Mouse (Mus musculus) CH12.LX (cell line): ENCODE results near the gene Zbtb38. TPM values are rescaled to one million over a fixed set of nuclear protein-coding genes. Genes with fewer than 3 reads are reported as not detected.

Source experiments
- DNase-seq: peaks from one replicate; pipeline ENCODE4 v3.0.0-alpha.2; 2013; ENCODE audit errors: extremely low read depth
- H3K27ac ChIP-seq: 2 replicates; pipeline ENCODE4 v1.5.1; 2012; ENCODE audit warnings: low read depth, mild to moderate bottlenecking, control low read depth, moderate library complexity; ENCODE audit not compliant: insufficient read depth
- H3K27me3 ChIP-seq: replicated peaks from 2 replicates; pipeline ENCODE3; 2012; ENCODE audit warnings: inconsistent platforms
- H3K36me3 ChIP-seq, 2 experiments: replicated peaks in 1 of 2; 2 replicates each; pipeline versions ENCODE3 to v1.6.1; 2012; ENCODE audit warnings: inconsistent platforms in 1 of 2, low read length in 1 of 2, mild to moderate bottlenecking in 1 of 2, mixed read lengths in 1 of 2, moderate library complexity in 1 of 2; ENCODE audit not compliant: control insufficient read depth in 1 of 2, insufficient read depth in 1 of 2
- H3K4me1 ChIP-seq, 2 experiments: 2 replicates each; pipeline ENCODE4 v1.6.1; 2012; ENCODE audit warnings: inconsistent platforms in 1 of 2, moderate library complexity in 1 of 2; ENCODE audit not compliant: insufficient read depth in 2 of 2, control insufficient read depth in 1 of 2
- H3K4me2 ChIP-seq: 2 replicates; pipeline ENCODE4 v1.6.1; 2012; ENCODE audit warnings: low read depth, mild to moderate bottlenecking, control low read depth; ENCODE audit not compliant: poor library complexity, insufficient read depth, severe bottlenecking
- H3K4me3 ChIP-seq, 3 experiments: fragments of 150-350 bp in 1 of 3; sonication (generic) in 1 of 3; replicated peaks in 1 of 3; 2 replicates each; pipeline versions ENCODE3 to v1.5.1; 2011 to 2012; ENCODE audit warnings: low read depth in 2 of 3, low read length in 2 of 3, mild to moderate bottlenecking in 2 of 3, moderate library complexity in 2 of 3, control low read depth in 1 of 3, improper control_type of control experiment in 1 of 3, inconsistent platforms in 1 of 3, mixed read lengths in 1 of 3; ENCODE audit not compliant: poor library complexity in 1 of 3
- H3K79me2 ChIP-seq: replicated peaks from 2 replicates; pipeline ENCODE4 v1.6.1; 2012; ENCODE audit warnings: mild to moderate bottlenecking, moderate library complexity; ENCODE audit not compliant: control insufficient read depth, poor library complexity, insufficient read depth, severe bottlenecking; ENCODE audit errors: extremely low read depth
- H3K9ac ChIP-seq: 2 replicates; pipeline ENCODE4 v1.6.1; 2012; ENCODE audit warnings: low read depth, mild to moderate bottlenecking, control low read depth, moderate library complexity; ENCODE audit not compliant: insufficient read depth
- H3K9me3 ChIP-seq: replicated peaks from 2 replicates; pipeline ENCODE3; 2012; ENCODE audit warnings: low read length, inconsistent platforms, mixed read lengths
- CHD1 ChIP-seq: IDR thresholded peaks from 2 replicates; pipeline ENCODE4 v1.6.1; 2012; ENCODE audit warnings: low read depth, low read length, improper control_type of control experiment, inconsistent platforms
- CHD2 ChIP-seq: IDR thresholded peaks from 2 replicates; pipeline ENCODE4 v1.6.1; 2011; ENCODE audit warnings: low read length, improper control_type of control experiment
- CTCF ChIP-seq, 2 experiments: IDR thresholded peaks in 1 of 2; conservative IDR thresholded peaks in 1 of 2; 2 replicates each; pipeline ENCODE4 v1.5.1; 2011 to 2012; ENCODE audit warnings: low read depth in 2 of 2, low read length in 2 of 2, improper control_type of control experiment in 1 of 2, inconsistent platforms in 1 of 2, mild to moderate bottlenecking in 1 of 2, moderate library complexity in 1 of 2
- ETS1 ChIP-seq: conservative IDR thresholded peaks from 2 replicates; pipeline ENCODE4 v1.6.1; 2012; ENCODE audit warnings: low read depth, mild to moderate bottlenecking, inconsistent platforms, low read length, improper control_type of control experiment, moderate library complexity
- HCFC1 ChIP-seq: IDR thresholded peaks from 2 replicates; pipeline ENCODE4 v1.6.1; 2012; ENCODE audit warnings: low read depth, mild to moderate bottlenecking, inconsistent platforms, low read length, improper control_type of control experiment
- JUND ChIP-seq: conservative IDR thresholded peaks from 2 replicates; pipeline ENCODE4 v1.6.1; 2011; ENCODE audit warnings: low read depth, low read length, improper control_type of control experiment
- MAFK ChIP-seq: IDR thresholded peaks from 2 replicates; pipeline ENCODE4 v1.6.1; 2011; ENCODE audit warnings: low read length, improper control_type of control experiment; ENCODE audit not compliant: insufficient replicate concordance
- MAZ ChIP-seq: IDR thresholded peaks from 2 replicates; pipeline ENCODE4 v1.6.1; 2012; ENCODE audit warnings: low read depth, mild to moderate bottlenecking, inconsistent platforms, low read length, improper control_type of control experiment, moderate library complexity
- MEF2A ChIP-seq: IDR thresholded peaks from 2 replicates; pipeline ENCODE4 v1.6.1; 2014; ENCODE audit warnings: low read depth, mild to moderate bottlenecking, inconsistent platforms, low read length, improper control_type of control experiment, borderline replicate concordance
- MXI1 ChIP-seq: IDR thresholded peaks from 2 replicates; pipeline ENCODE4 v1.6.1; 2011; ENCODE audit warnings: mild to moderate bottlenecking, low read depth, low read length, improper control_type of control experiment
- NRF1 ChIP-seq: IDR thresholded peaks from 2 replicates; pipeline ENCODE4 v1.6.1; 2014; ENCODE audit warnings: low read depth, mild to moderate bottlenecking, inconsistent platforms, low read length, improper control_type of control experiment, moderate library complexity
- POLR2A ChIP-seq: IDR thresholded peaks from 2 replicates; pipeline ENCODE4 v1.6.1; 2011; ENCODE audit warnings: low read depth, mild to moderate bottlenecking, improper control_type of control experiment, low read length
- RCOR1 ChIP-seq: conservative IDR thresholded peaks from 2 replicates; pipeline ENCODE4 v1.6.1; 2012; ENCODE audit warnings: low read depth, mild to moderate bottlenecking, inconsistent platforms, low read length, improper control_type of control experiment
- SMC3 ChIP-seq: IDR thresholded peaks from 2 replicates; pipeline ENCODE4 v1.6.1; 2011; ENCODE audit warnings: low read depth, low read length, improper control_type of control experiment
- UBTF ChIP-seq: IDR thresholded peaks from 2 replicates; pipeline ENCODE4 v1.6.1; 2012; ENCODE audit warnings: low read depth, mild to moderate bottlenecking, inconsistent platforms, low read length, improper control_type of control experiment, moderate library complexity
- ZKSCAN1 ChIP-seq: IDR thresholded peaks from 2 replicates; pipeline ENCODE4 v1.6.1; 2012; ENCODE audit warnings: low read depth, inconsistent platforms, low read length, improper control_type of control experiment, borderline replicate concordance
- ZNF384 ChIP-seq: IDR thresholded peaks from 2 replicates; pipeline ENCODE4 v1.6.1; 2012; ENCODE audit warnings: low read depth, low read length, improper control_type of control experiment, inconsistent platforms
- dilution Hi-C: fragments of 300-500 bp; cut with MboI; formaldehyde crosslinking; loops from 2 replicates; pipeline ENCODE4 v1.14.3; 2020; ENCODE audit warnings: low sequenced_read_pairs; ENCODE audit not compliant: extremely low pct_unique_long_range_greater_than_20kb, extremely low pct_ligation_motif_present
- in situ Hi-C: fragments of 300-500 bp; cut with MboI; formaldehyde crosslinking; loops from 3 replicates; pipeline ENCODE4 v1.14.3; 2019; ENCODE audit warnings: low sequenced_read_pairs, low pct_ligation_motif_present, low pct_unique_long_range_greater_than_20kb, mixed read lengths
- polyA plus RNA-seq: library from polyadenylated mRNA; unstranded; fragments of >175 nt; gene quantifications from 2 replicates; pipeline ENCODE4 v1.2.1, GENCODE M21; 2012; ENCODE audit warnings: low read depth; ENCODE audit not compliant: insufficient read length
- total RNA-seq, 2 experiments: library from RNA; depleted of rRNA; stranded (reverse); fragments of 300-350 nt in 1 of 2; fragments of >200 nt in 1 of 2; gene quantifications; 2 replicates each; pipeline ENCODE4 v1.2.3; 2012 to 2014

The Zbtb38 gene
- total and polyA plus RNA-seq, 3 experiments: 51.7 to 102 (median 68.8) TPM

DNA sequence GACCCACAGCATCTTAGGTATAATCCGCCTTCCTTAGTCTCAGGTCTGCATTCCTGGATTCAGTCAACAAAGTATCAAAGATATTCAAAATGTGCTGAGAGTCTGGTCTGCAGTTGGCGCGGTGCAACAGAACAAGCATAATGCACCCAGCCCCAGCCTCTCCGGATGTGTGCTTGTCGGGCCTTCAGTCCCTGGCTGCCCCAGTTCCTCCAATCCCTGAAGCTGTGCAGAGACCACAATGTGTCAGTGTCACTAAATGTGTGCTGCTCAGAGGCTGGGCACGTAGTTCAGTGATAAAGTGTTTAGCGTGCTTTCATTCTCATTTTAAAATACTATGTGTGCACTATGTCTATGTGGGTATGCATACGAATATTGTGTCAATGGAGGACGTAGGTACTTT, 31.0 kb upstream of the Zbtb38 start:
- no peaks in the 10 kb centered on the region for H3K36me3 ChIP-seq
- no peak overlapping the region for H3K27ac ChIP-seq
- H3K79me2 ChIP-seq: no peaks in the 10 kb centered on the region
- no peak overlapping the region for H3K4me3 ChIP-seq
- peaks cover 0 to 12% of the 10 kb centered on the region in 2 experiments; a peak in 1 of 4 replicates for H3K4me1 ChIP-seq
- dilution Hi-C loops (no loop called here), in situ Hi-C loops (no loop called here)
- H3K27me3 ChIP-seq: no peaks in the 10 kb centered on the region
- TF ChIP-seq CTCF (conservative IDR thresholded peaks at IDR 0.05 in 1 of 2, IDR thresholded peaks at IDR 0.05 in 1 of 2; ENCODE audit: low read depth in 2 of 2, low read length in 2 of 2): no peak
- no peak for TF ChIP-seq MXI1
- no peak for TF ChIP-seq ZNF384
- no peak for TF ChIP-seq POLR2A
- TF ChIP-seq CHD2: no peak
- TF ChIP-seq ZKSCAN1: no peak
- no peak for TF ChIP-seq NRF1
- TF ChIP-seq RCOR1: no peak
- H3K9me3 ChIP-seq: no peaks in the 10 kb centered on the region
- DNase-seq: no peak
- no peak overlapping the region for H3K9ac ChIP-seq
- no peak overlapping the region for H3K4me2 ChIP-seq

DNA sequence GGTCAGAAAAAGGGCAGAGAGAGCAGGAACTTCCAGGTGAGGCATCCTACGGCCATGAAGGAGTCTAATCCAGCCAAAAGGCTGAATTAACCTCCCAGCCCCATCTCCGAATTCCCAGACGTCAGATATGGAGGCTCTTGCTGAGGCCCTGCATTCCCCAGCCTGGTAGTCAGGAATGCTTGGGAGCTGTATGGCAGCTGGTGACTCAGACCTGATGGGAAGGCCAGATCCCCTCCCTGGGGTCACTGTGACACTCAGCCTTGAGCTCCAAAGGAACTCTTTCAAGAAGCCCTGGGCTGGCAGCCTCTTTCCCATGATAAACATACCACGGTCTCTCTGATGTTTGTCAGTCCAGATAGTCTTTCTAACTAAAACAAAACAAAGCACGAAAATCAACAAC, 30.6 kb upstream of the Zbtb38 start:
- dilution Hi-C loops (no loop called here), in situ Hi-C loops (no loop called here)
- Histone ChIP-seq H3K27ac (no peak overlapping the region), H3K4me2 (no peak overlapping the region), H3K27me3 (no peaks in the 10 kb centered on the region), H3K9ac (no peak overlapping the region), H3K9me3 (no peaks in the 10 kb centered on the region), H3K36me3 (no peaks in the 10 kb centered on the region), H3K79me2 (no peaks in the 10 kb centered on the region), H3K4me1 (peaks cover 0 to 12% of the 10 kb centered on the region in 2 experiments; a peak in 1 of 4 replicates), H3K4me3 (no peak overlapping the region)
- DNase-seq: no peak
- TF ChIP-seq NRF1: no peak
- TF ChIP-seq SMC3: no peak
- TF ChIP-seq ZNF384: no peak
- TF ChIP-seq CHD1: no peak
- TF ChIP-seq MAFK: no peak
- no peak for TF ChIP-seq CHD2
- no peak for TF ChIP-seq JUND
- no peak for TF ChIP-seq UBTF
- TF ChIP-seq HCFC1: no peak
- no peak for TF ChIP-seq CTCF (conservative IDR thresholded peaks at IDR 0.05 in 1 of 2, IDR thresholded peaks at IDR 0.05 in 1 of 2; ENCODE audit: low read depth in 2 of 2, low read length in 2 of 2)
- TF ChIP-seq MAZ: no peak
- TF ChIP-seq MEF2A: no peak
- no peak for TF ChIP-seq ETS1
- TF ChIP-seq ZKSCAN1: no peak
